Mouse (Mus musculus): ENCODE results near the gene Vmn1r90.
"Not testable (repeated sequence)": the region's sequence is repeated elsewhere in the genome, so short reads cannot be mapped to it uniquely, and the experiment has no call there.

The Vmn1r90 gene

GRCm38 (mm10) chr7:14563406-14563805 is at the start of gene Vmn1r90:
Gene Vmn1r90, minus strand, starts transcription at chr7:14563506.
- DNase-seq: no peak

- not testable (repeated sequence) for DNase-seq
These were observed 29.7 kb upstream of the Vmn1r90 start for GRCm38 (mm10) chr7:14593009-14593408.

- no peak for DNase-seq
These were observed 11.0 kb downstream of the Vmn1r90 start for GRCm38 (mm10) chr7:14552284-14552683.

- DNase-seq: no peak
These were observed 38.0 kb downstream of the Vmn1r90 start for GRCm38 (mm10) chr7:14525280-14525679.

- DNase-seq: no peak
These were observed 40.7 kb downstream of the Vmn1r90 start for GRCm38 (mm10) chr7:14522636-14523035.

- DNase-seq: no peak
These were observed 45.0 kb downstream of the Vmn1r90 start for GRCm38 (mm10) chr7:14518301-14518700.
